In the genomic region with DNA sequence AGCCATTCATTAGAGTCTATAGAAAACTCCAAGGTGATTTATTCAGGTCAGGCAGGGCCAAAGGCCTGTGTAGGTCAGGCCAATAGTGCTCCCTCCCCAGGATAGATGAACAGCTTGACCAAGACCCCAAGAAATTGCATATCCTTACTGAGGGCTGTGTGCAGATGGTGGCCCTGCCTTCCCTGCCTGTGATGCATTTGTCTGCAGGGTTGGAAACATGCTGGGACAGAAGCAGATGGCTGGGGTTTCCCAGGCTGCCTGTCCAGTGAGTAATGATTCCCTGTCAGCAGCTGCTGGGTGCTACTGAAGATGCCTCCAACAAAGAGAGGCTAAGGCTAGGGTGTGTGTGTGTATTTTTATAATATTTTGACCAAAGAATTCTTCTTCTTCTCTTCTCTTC, we compare ENCODE assay signal across 20 mouse cellular contexts. TPM values are rescaled to one million over a fixed set of nuclear protein-coding genes. Genes with fewer than 3 reads are reported as not detected.
DNase-seq lines count a peak whose midpoint lies in the region; ATAC-seq lines count a peak whose summit lies in the region.
"Had no signal": no experiment of that assay in that cellular context is flagged by ENCODE, and none has a peak within 500 bp of the region (broad histone marks: within the 10 kb centered on the region; RNA-seq: fewer than 3 reads in every experiment).

No protein-coding gene starts in this region.

- H3K9me3 ChIP-seq in hindbrain, embryonic 13.5 days: no peaks in the 10 kb centered on the region
- H3K9me3 ChIP-seq in forebrain, embryonic 13.5 days (replicated peaks): no peaks in the 10 kb centered on the region
- H3K9me3 ChIP-seq in limb, embryonic 10.5 days (replicated peaks): no peaks in the 10 kb centered on the region
- H3K9me3 ChIP-seq: embryonic facial prominence, embryonic 12.5 days; midbrain, embryonic 12.5 days had no signal

- peak; percentile 1 to 7 for DNase-seq in cerebellum, adult 18-20 months
- no peak for DNase-seq in cerebellum, adult 8-10 months
- DNase-seq in cerebellum, adult 9-11 months: peak; percentile 3
- peak; percentile 60 for DNase-seq in mesoderm, embryonic 11.5 days (ENCODE audit: low read depth, low spot score)
- DNase-seq in limb, embryonic 10.5 days (ENCODE audit: low spot score): no peak
- DNase-seq in spleen, adult 12 weeks (ENCODE audit: low spot score): no peak
- DNase-seq: gastrocnemius, adult 2 months; kidney, adult 11 months; kidney, postnatal 25 days; right cerebral cortex, adult 18-20 months; thymus, postnatal 36 days had no signal

- peak overlapping the region; percentile 30; the same call in 1 of the 2 replicates for H3K27ac ChIP-seq in hindbrain, embryonic 13.5 days
- H3K27ac ChIP-seq in forebrain, embryonic 13.5 days: no peak overlapping the region
- H3K27ac ChIP-seq in limb, embryonic 10.5 days: no peak overlapping the region
- H3K27ac ChIP-seq: embryonic facial prominence, embryonic 12.5 days; gastrocnemius, adult 2 months; midbrain, embryonic 12.5 days; stomach, postnatal 0 days had no signal

- H3K4me1 ChIP-seq in hindbrain, embryonic 13.5 days (replicated peaks): peaks cover 6% of the 10 kb centered on the region
- H3K4me1 ChIP-seq in forebrain, embryonic 13.5 days: no peaks in the 10 kb centered on the region
- no peaks in the 10 kb centered on the region for H3K4me1 ChIP-seq in limb, embryonic 10.5 days
- H3K4me1 ChIP-seq: embryonic facial prominence, embryonic 12.5 days; midbrain, embryonic 12.5 days had no signal

- no peak for ATAC-seq in hindbrain, embryonic 13.5 days (ENCODE audit: low FRiP score)
- no peak for ATAC-seq in forebrain, embryonic 13.5 days

- H3K36me3 ChIP-seq in hindbrain, embryonic 13.5 days: no peaks in the 10 kb centered on the region
- H3K36me3 ChIP-seq in forebrain, embryonic 13.5 days (ENCODE audit: poor library complexity, severe bottlenecking): no peaks in the 10 kb centered on the region
- no peaks in the 10 kb centered on the region for H3K36me3 ChIP-seq in limb, embryonic 10.5 days
- H3K36me3 ChIP-seq: embryonic facial prominence, embryonic 12.5 days; midbrain, embryonic 12.5 days had no signal

- H3K27me3 ChIP-seq in hindbrain, embryonic 13.5 days: no peaks in the 10 kb centered on the region
- no peaks in the 10 kb centered on the region for H3K27me3 ChIP-seq in forebrain, embryonic 13.5 days
- H3K27me3 ChIP-seq in limb, embryonic 10.5 days (ENCODE audit: low read depth, poor library complexity, severe bottlenecking): no peaks in the 10 kb centered on the region
- H3K27me3 ChIP-seq: embryonic facial prominence, embryonic 12.5 days; midbrain, embryonic 12.5 days had no signal

- H3K9ac ChIP-seq in hindbrain, embryonic 13.5 days: no peak overlapping the region
- no peak overlapping the region for H3K9ac ChIP-seq in forebrain, embryonic 13.5 days
- H3K9ac ChIP-seq: embryonic facial prominence, embryonic 12.5 days; midbrain, embryonic 12.5 days had no signal

- H3K4me2 ChIP-seq in hindbrain, embryonic 13.5 days: no peak overlapping the region
- H3K4me2 ChIP-seq in forebrain, embryonic 13.5 days: no peak overlapping the region
- H3K4me2 ChIP-seq: embryonic facial prominence, embryonic 12.5 days; liver, embryonic 11.5 days; midbrain, embryonic 12.5 days had no signal

- no peak overlapping the region for H3K4me3 ChIP-seq in hindbrain, embryonic 13.5 days
- no peak overlapping the region for H3K4me3 ChIP-seq in forebrain, embryonic 13.5 days
- no peak overlapping the region for H3K4me3 ChIP-seq in limb, embryonic 10.5 days
- H3K4me3 ChIP-seq: embryonic facial prominence, embryonic 12.5 days; gastrocnemius, adult 2 months; midbrain, embryonic 12.5 days had no signal

RNA-seq across cellular contexts. Expression of a gene that starts 25.9 kb away (rescaled TPM):
- polyA plus RNA-seq in hindbrain, embryonic 13.5 days (2015; fragmentation: Nextera tagmentation; extraction: Ambion mirVana): 2.1 and 2.7 TPM in 2 replicates
- polyA plus RNA-seq in forebrain, embryonic 13.5 days (2015; fragmentation: Nextera tagmentation; extraction: Ambion mirVana): not detected in 2 replicates
- not detected in 2 replicates for polyA plus RNA-seq in limb, embryonic 10.5 days (2016; fragmentation: Nextera tagmentation; extraction: Ambion mirVana)
- polyA plus RNA-seq: embryonic facial prominence, embryonic 12.5 days; forebrain, embryonic 11.5 days; liver, embryonic 11.5 days; lung, embryonic 16.5 days; midbrain, embryonic 12.5 days; spleen, adult 2 months; stomach, postnatal 0 days had no signal

Comparison
In these comparisons a context has a peak if more than half of its experiments do, and no peak if none do; other contexts are left out.
1. DNase-seq: peak in cerebellum, adult 18-20 months (2 of 2), cerebellum, adult 9-11 months (single experiment) and mesoderm, embryonic 11.5 days (single experiment); none in cerebellum, adult 8-10 months (single experiment), limb, embryonic 10.5 days (single experiment) and spleen, adult 12 weeks (single experiment).